Mouse (Mus musculus) hindbrain, embryonic 16.5 days (tissue): ENCODE results near the gene Dapk2. TPM values are rescaled to one million over a fixed set of nuclear protein-coding genes. Genes with fewer than 3 reads are reported as not detected.

Experiments used
- ATAC-seq: fragments of 200-750 bp; cut with Nextera tagmentation; 2 replicates; pipeline ENCODE4 v1.8.0; 2017; ENCODE audit warnings: moderate TSS enrichment, moderate library complexity
- H3K27ac ChIP-seq: fragments of 300-500 bp; sonication (generic); 2 replicates; pipeline ENCODE4 v1.5.1; 2014; ENCODE audit warnings: low read depth, mild to moderate bottlenecking, control low read depth, low read length, moderate library complexity
- H3K27me3 ChIP-seq: fragments of 300-500 bp; sonication (generic); replicated peaks from 2 replicates; pipeline ENCODE4 v1.6.1; 2014; ENCODE audit warnings: low read length; ENCODE audit not compliant: control insufficient read depth, insufficient read depth
- H3K36me3 ChIP-seq: fragments of 300-500 bp; sonication (generic); 2 replicates; pipeline ENCODE4 v1.6.1; 2014; ENCODE audit warnings: mild to moderate bottlenecking, low read length, moderate library complexity, mixed read lengths; ENCODE audit not compliant: control insufficient read depth, insufficient read depth
- H3K4me1 ChIP-seq: fragments of 300-500 bp; sonication (generic); 2 replicates; pipeline ENCODE4 v1.6.1; 2014; ENCODE audit warnings: low read depth, low read length; ENCODE audit not compliant: control insufficient read depth, insufficient read depth
- H3K4me2 ChIP-seq: fragments of 300-500 bp; sonication (generic); 2 replicates; pipeline ENCODE4 v1.6.1; 2014; ENCODE audit warnings: mild to moderate bottlenecking, low read length, control low read depth, moderate library complexity
- H3K4me3 ChIP-seq: fragments of 300-500 bp; sonication (generic); 2 replicates; pipeline ENCODE4 v1.5.1; 2014; ENCODE audit warnings: mild to moderate bottlenecking, low read length, control low read depth, moderate library complexity
- H3K9ac ChIP-seq: fragments of 300-500 bp; sonication (generic); 2 replicates; pipeline ENCODE4 v1.6.1; 2014; ENCODE audit warnings: low read depth, mild to moderate bottlenecking, control low read depth, low read length, moderate library complexity
- H3K9me3 ChIP-seq: fragments of 300-500 bp; sonication (generic); 2 replicates; pipeline ENCODE4 v1.6.1; 2014; ENCODE audit warnings: mild to moderate bottlenecking, low read length, moderate library complexity; ENCODE audit not compliant: control insufficient read depth
- WGBS: fragments of 180-500 bp; shearing (Covaris S2); extraction: QIAGEN DNeasy Blood & Tissue Kit; methylation state at CpG from one replicate; pipeline ENCODE4 v1.1.7; 2014; 5-methylcytosine and 5-hydroxymethylcytosine counted together
- polyA plus RNA-seq: library from polyadenylated mRNA; unstranded; fragments of >200 nt; fragmentation: Nextera tagmentation; extraction: Ambion mirVana; gene quantifications from 2 replicates; pipeline ENCODE4 v1.2.1, GENCODE M21; 2015

Gene Dapk2
- polyA plus RNA-seq, 1 experiment from 2014 or later = 0.79 TPM

- Histone ChIP-seq H3K9ac (no peak overlapping the region), H3K4me3 (no peak overlapping the region), H3K36me3 (no peaks in the 10 kb centered on the region), H3K4me1 (no peaks in the 10 kb centered on the region; the same call in 1 of the 2 replicates), H3K4me2 (no peak overlapping the region), H3K27ac (no peak overlapping the region), H3K9me3 (no peaks in the 10 kb centered on the region), H3K27me3 (no peaks in the 10 kb centered on the region)
- ATAC-seq = no peak
- 41% methylated on average over 4 of the region's 4 CpGs for WGBS
Observed at GRCm38 (mm10) chr9:66211420-66211819, 53.4 kb downstream of the Dapk2 start.

GRCm38 (mm10) chr9:66212088-66212487 lies 54.1 kb downstream of the Dapk2 start:
- Histone ChIP-seq H3K27me3 (no peaks in the 10 kb centered on the region), H3K9ac (no peak overlapping the region), H3K4me3 (no peak overlapping the region), H3K9me3 (no peaks in the 10 kb centered on the region), H3K27ac (no peak overlapping the region), H3K36me3 (no peaks in the 10 kb centered on the region), H3K4me2 (no peak overlapping the region), H3K4me1 (no peaks in the 10 kb centered on the region; the same call in 1 of the 2 replicates)
- WGBS = 86% methylated on average over 2 of the region's 2 CpGs
- ATAC-seq = no peak

DNA sequence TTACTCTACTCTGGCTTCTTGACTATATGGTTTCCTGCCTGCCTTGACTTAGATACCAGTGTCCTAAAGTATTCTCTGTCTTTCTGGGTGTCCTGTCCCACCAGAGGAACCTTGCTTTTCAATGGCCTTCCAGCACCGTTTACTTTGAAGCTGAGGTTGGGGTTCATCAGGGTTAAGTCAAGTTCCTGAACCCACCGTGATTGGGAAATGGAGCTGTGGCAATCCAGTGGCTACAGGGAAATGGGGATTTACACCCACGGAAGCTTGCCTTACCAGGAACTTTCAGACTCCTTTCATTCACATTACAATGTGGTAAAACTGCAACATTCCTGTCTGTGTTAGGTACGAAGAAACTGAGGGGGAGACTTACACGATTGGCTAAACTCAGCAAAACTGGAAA lies 54.8 kb downstream of the Dapk2 start:
- H3K36me3 ChIP-seq = no peaks in the 10 kb centered on the region
- ATAC-seq = no peak
- H3K9me3 ChIP-seq = no peaks in the 10 kb centered on the region
- no peak overlapping the region for H3K4me2 ChIP-seq
- no peak overlapping the region for H3K27ac ChIP-seq
- 88% methylated on average over 5 of the region's 5 CpGs for WGBS
- H3K9ac ChIP-seq = no peak overlapping the region
- H3K27me3 ChIP-seq = no peaks in the 10 kb centered on the region
- H3K4me1 ChIP-seq = no peaks in the 10 kb centered on the region; the same call in 1 of the 2 replicates
- no peak overlapping the region for H3K4me3 ChIP-seq

GRCm38 (mm10) chr9:66213386-66214032 lies 55.5 kb downstream of the Dapk2 start:
- Histone ChIP-seq H3K9me3 (no peaks in the 10 kb centered on the region), H3K9ac (no peak overlapping the region), H3K4me3 (no peak overlapping the region), H3K4me2 (no peak overlapping the region), H3K27me3 (no peaks in the 10 kb centered on the region), H3K4me1 (no peaks in the 10 kb centered on the region; the same call in 1 of the 2 replicates), H3K27ac (no peak overlapping the region), H3K36me3 (no peaks in the 10 kb centered on the region)
- WGBS = 28% methylated on average over 5 of the region's 5 CpGs
- no peak for ATAC-seq

- no peaks in the 10 kb centered on the region for H3K9me3 ChIP-seq
- no peak overlapping the region for H3K27ac ChIP-seq
- no peak overlapping the region for H3K9ac ChIP-seq
- no peak overlapping the region for H3K4me3 ChIP-seq
- no peaks in the 10 kb centered on the region for H3K27me3 ChIP-seq
- ATAC-seq = no peak
- no peak overlapping the region for H3K4me2 ChIP-seq
- H3K36me3 ChIP-seq = no peaks in the 10 kb centered on the region
- no peaks in the 10 kb centered on the region; the same call in 1 of the 2 replicates for H3K4me1 ChIP-seq
Observed at GRCm38 (mm10) chr9:66215551-66215950, 57.5 kb downstream of the Dapk2 start.

- H3K27me3 ChIP-seq = no peaks in the 10 kb centered on the region
- no peak overlapping the region for H3K27ac ChIP-seq
- no peaks in the 10 kb centered on the region for H3K36me3 ChIP-seq
- H3K9ac ChIP-seq = no peak overlapping the region
- WGBS = 81% methylated on average over 4 of the region's 4 CpGs
- H3K4me2 ChIP-seq = no peak overlapping the region
- no peak overlapping the region for H3K4me3 ChIP-seq
- H3K9me3 ChIP-seq = no peaks in the 10 kb centered on the region
- ATAC-seq = no peak
- H3K4me1 ChIP-seq = no peaks in the 10 kb centered on the region; the same call in 1 of the 2 replicates
Observed at GRCm38 (mm10) chr9:66217970-66218369, 59.9 kb downstream of the Dapk2 start.

- H3K27ac ChIP-seq = no peak overlapping the region
- WGBS = 62% methylated on average over 10 of the region's 10 CpGs
Observed at GRCm38 (mm10) chr9:66218917-66219725, 61.1 kb downstream of the Dapk2 start.

GRCm38 (mm10) chr9:66223872-66224271 lies 65.8 kb downstream of the Dapk2 start:
- H3K9ac ChIP-seq = no peak overlapping the region
- no peak overlapping the region for H3K27ac ChIP-seq
- H3K9me3 ChIP-seq = no peaks in the 10 kb centered on the region
- ATAC-seq = no peak
- H3K27me3 ChIP-seq = no peaks in the 10 kb centered on the region
- H3K4me2 ChIP-seq = no peak overlapping the region
- H3K4me1 ChIP-seq = no peaks in the 10 kb centered on the region; the same call in 1 of the 2 replicates
- no peaks in the 10 kb centered on the region for H3K36me3 ChIP-seq
- WGBS = 83% methylated on average over 2 of the region's 2 CpGs
- H3K4me3 ChIP-seq = no peak overlapping the region

More at GRCm38 (mm10) chr9:66218917-66219725, 61.1 kb downstream of the Dapk2 start:
- no peaks in the 10 kb centered on the region; the same call in 1 of the 2 replicates for H3K4me1 ChIP-seq
- no peaks in the 10 kb centered on the region for H3K27me3 ChIP-seq
- H3K9me3 ChIP-seq = no peaks in the 10 kb centered on the region
- no peak for ATAC-seq
- H3K36me3 ChIP-seq = no peaks in the 10 kb centered on the region
- H3K4me3 ChIP-seq = no peak overlapping the region
- H3K9ac ChIP-seq = no peak overlapping the region
- H3K4me2 ChIP-seq = no peak overlapping the region

- no peaks in the 10 kb centered on the region for H3K9me3 ChIP-seq
- no peak overlapping the region for H3K4me2 ChIP-seq
- ATAC-seq = no peak
- H3K9ac ChIP-seq = no peak overlapping the region
- H3K36me3 ChIP-seq = no peaks in the 10 kb centered on the region
- no peaks in the 10 kb centered on the region for H3K27me3 ChIP-seq
- no peak overlapping the region for H3K4me3 ChIP-seq
- H3K4me1 ChIP-seq = no peaks in the 10 kb centered on the region
- WGBS = 76% methylated on average over 5 of the region's 5 CpGs
- H3K27ac ChIP-seq = no peak overlapping the region
Observed at GRCm38 (mm10) chr9:66225737-66226485, 67.9 kb downstream of the Dapk2 start.
